Mouse (Mus musculus) C2C12 (cell line): ENCODE data around the gene Prss36.

Experiments used
- CEBPB ChIP-seq: IDR thresholded peaks from one replicate; pipeline ENCODE4 v1.6.1; 2011; ENCODE audit warnings: low read depth, mild to moderate bottlenecking, control low read depth, moderate library complexity
- CTCF ChIP-seq: IDR thresholded peaks from one replicate; pipeline ENCODE4 v1.5.1; 2011; ENCODE audit not compliant: control insufficient read depth, insufficient read depth, insufficient read length
- FOSL1 ChIP-seq: IDR thresholded peaks from one replicate; pipeline ENCODE4 v1.8.0; 2011; ENCODE audit warnings: mild to moderate bottlenecking, low read length; ENCODE audit not compliant: poor library complexity, insufficient read depth, severe bottlenecking
- MAX ChIP-seq: IDR thresholded peaks from one replicate; pipeline ENCODE4 v1.6.1; 2011; ENCODE audit warnings: mild to moderate bottlenecking, control low read depth
- MYOD1 ChIP-seq: IDR thresholded peaks from one replicate; pipeline ENCODE4 v1.6.1; 2011; ENCODE audit warnings: low read depth; ENCODE audit not compliant: control insufficient read depth, insufficient read length
- MYOG ChIP-seq: IDR thresholded peaks from one replicate; pipeline ENCODE4 v1.6.1; 2011; ENCODE audit not compliant: control insufficient read depth, insufficient read length; ENCODE audit errors: extremely low read depth
- USF1 ChIP-seq: IDR thresholded peaks from one replicate; pipeline ENCODE4 v1.6.1; 2011; ENCODE audit warnings: low read depth, mild to moderate bottlenecking, control low read depth, moderate library complexity

DNA sequence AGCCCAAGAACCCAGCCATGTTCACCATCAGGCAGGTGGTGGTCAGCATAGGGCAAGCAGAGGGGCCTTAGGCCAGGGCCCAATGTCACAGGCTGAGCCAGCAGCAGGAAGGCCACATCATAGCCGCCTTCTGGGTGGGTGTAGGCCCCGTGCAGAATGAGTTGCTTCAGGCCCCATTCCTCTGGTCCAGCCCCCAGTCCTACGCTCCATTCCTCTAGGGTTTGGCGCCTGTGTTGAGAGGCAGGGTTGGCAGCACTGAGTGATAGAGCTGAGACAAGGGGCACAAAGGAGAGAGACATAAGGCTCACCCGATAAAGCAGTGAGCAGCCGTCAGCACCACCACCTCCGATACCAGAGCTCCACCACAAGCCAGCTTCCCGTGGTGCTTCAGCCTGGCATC, 59.3 kb downstream of the Prss36 start:
- no peak for TF ChIP-seq MAX
- no peak for TF ChIP-seq USF1
- no peak for TF ChIP-seq CTCF
- no peak for TF ChIP-seq MYOD1
- no peak for TF ChIP-seq MYOG
- no peak for TF ChIP-seq CEBPB
- no peak for TF ChIP-seq FOSL1
